Mouse (Mus musculus) limb, embryonic 11.5 days (tissue): ENCODE measurements around the gene Rnf115. TPM values are rescaled to one million over a fixed set of nuclear protein-coding genes. Genes with fewer than 3 reads are reported as not detected.
"Not testable (repeated sequence)": the region's sequence is repeated elsewhere in the genome, so short reads cannot be mapped to it uniquely, and the experiment has no call there.

Experiments used
- ATAC-seq: fragments of 200-750 bp; cut with Nextera tagmentation; 2 replicates; pipeline ENCODE4 v1.8.0; 2017; ENCODE audit warnings: low read depth; ENCODE audit not compliant: insufficient number of reproducible peaks, low FRiP score, low TSS enrichment
- DNase-seq: peaks from one replicate; pipeline ENCODE4 v3.0.0-alpha.2; 2015; ENCODE audit warnings: low spot score
- H3K27ac ChIP-seq: fragments of 300-500 bp; sonication (generic); replicated peaks from 2 replicates; pipeline ENCODE4 v1.5.1; 2014; ENCODE audit warnings: low read depth, mild to moderate bottlenecking, low read length
- H3K27me3 ChIP-seq: fragments of 300-500 bp; sonication (generic); 2 replicates; pipeline ENCODE4 v1.6.1; 2014; ENCODE audit warnings: mild to moderate bottlenecking, low read length, mixed read lengths; ENCODE audit not compliant: control insufficient read depth, insufficient read depth
- H3K36me3 ChIP-seq: fragments of 300-500 bp; sonication (generic); 2 replicates; pipeline ENCODE4 v1.6.1; 2014; ENCODE audit warnings: mild to moderate bottlenecking, low read length, moderate library complexity, mixed read lengths; ENCODE audit not compliant: control insufficient read depth, insufficient read depth
- H3K4me1 ChIP-seq: fragments of 300-500 bp; sonication (generic); 2 replicates; pipeline ENCODE4 v1.6.1; 2014; ENCODE audit warnings: low read length, mixed read lengths; ENCODE audit not compliant: control insufficient read depth, insufficient read depth
- H3K4me2 ChIP-seq: fragments of 300-500 bp; sonication (generic); 2 replicates; pipeline ENCODE4 v1.6.1; 2014; ENCODE audit warnings: low read depth, mild to moderate bottlenecking, moderate library complexity; ENCODE audit not compliant: severe bottlenecking
- H3K4me3 ChIP-seq: fragments of 300-500 bp; sonication (generic); 2 replicates; pipeline ENCODE4 v1.5.1; 2014; ENCODE audit warnings: low read depth, low read length
- H3K9ac ChIP-seq: fragments of 300-500 bp; sonication (generic); 2 replicates; pipeline ENCODE4 v1.6.1; 2014; ENCODE audit warnings: mild to moderate bottlenecking, low read length
- H3K9me3 ChIP-seq: fragments of 300-500 bp; sonication (generic); 2 replicates; pipeline ENCODE4 v1.6.1; 2016; ENCODE audit warnings: low read length; ENCODE audit not compliant: control insufficient read depth
- WGBS: fragments of 180-500 bp; shearing (Covaris S2); extraction: QIAGEN DNeasy Blood & Tissue Kit; methylation state at CpG from one replicate; pipeline ENCODE4 v1.1.7; 2014; 5-methylcytosine and 5-hydroxymethylcytosine counted together
- polyA plus RNA-seq: library from polyadenylated mRNA; unstranded; fragments of >200 nt; fragmentation: Nextera tagmentation; extraction: Ambion mirVana; gene quantifications from 2 replicates; pipeline ENCODE4 v1.2.1, GENCODE M21; 2014

The Rnf115 gene
- 70.0 and 70.7 TPM in 2 replicates for polyA plus RNA-seq

DNA sequence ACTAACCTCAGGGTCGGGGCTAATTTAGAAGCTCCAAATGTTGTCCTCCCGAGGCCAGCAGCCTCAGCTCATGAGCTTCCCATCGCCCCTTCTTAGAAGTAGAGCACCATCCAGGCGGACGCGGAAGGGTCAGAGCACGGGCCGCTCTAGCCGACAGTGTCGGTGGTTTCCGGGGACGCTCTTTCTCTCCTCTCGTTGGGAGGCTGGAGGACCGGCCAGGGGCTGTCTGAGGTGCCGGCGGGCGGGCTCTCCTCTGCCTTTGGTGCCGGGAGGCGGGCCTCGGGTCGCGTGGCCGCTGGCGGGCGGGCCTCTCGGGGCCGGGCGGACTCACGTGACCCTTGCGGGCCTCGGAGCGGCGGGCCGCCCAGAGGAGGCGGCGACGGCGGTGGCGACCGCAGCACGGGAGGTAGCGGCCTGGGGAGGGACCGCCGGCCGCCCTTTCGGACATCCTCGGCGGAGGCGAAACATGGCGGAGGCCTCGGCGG lies at the start of gene Rnf115, which contains the start of gene Polr3c:
Gene Rnf115, plus strand, starts transcription at position 322 of the 485 bp plus-strand sequence.
Gene Polr3c, minus strand, starts transcription at position 286 of the 485 bp plus-strand sequence.
- Histone ChIP-seq H3K36me3 (peaks cover 5% of the 10 kb centered on the region; the same call in 1 of the 2 replicates), H3K9ac (peak within 1 kb of the TSS; percentile 81), H3K27me3 (no peaks in the 10 kb centered on the region), H3K4me2 (peak within 1 kb of the TSS; percentile 51), H3K4me1 (peaks cover 8% of the 10 kb centered on the region; the same call in 1 of the 2 replicates), H3K9me3 (no peaks in the 10 kb centered on the region), H3K4me3 (peak within 1 kb of the TSS; percentile 85), H3K27ac (peak within 1 kb of the TSS; percentile 50; the same call in 1 of the 2 replicates)
- DNase-seq (peak; percentile 98), ATAC-seq (peak; percentile 94)
- under 1% methylated on average over 49 of the region's 52 CpGs for WGBS

DNA sequence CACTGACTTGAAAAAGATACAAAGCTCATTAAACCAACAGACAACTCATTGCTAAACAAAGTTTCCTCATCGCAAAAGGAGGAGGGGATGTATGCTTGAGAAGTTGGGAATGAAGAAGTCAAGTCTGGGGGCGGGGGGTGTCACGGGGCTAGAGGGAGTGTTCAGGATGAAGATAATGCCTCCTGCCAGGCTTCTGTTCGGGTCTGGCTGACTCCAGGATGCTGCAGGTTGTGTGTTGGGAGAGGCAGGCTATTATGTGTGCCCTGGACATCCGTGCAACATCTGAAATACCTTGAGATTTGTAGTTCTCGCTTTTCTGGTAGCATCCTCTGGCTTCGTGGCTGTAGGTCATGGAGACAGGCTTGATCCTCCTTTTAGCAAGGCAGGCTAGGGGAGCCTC lies 49.0 kb upstream of the Rnf115 start:
- ATAC-seq (no peak), DNase-seq (no peak)
- 69% methylated on average over 7 of the region's 7 CpGs for WGBS
- Histone ChIP-seq H3K4me2 (no peak overlapping the region), H3K4me1 (no peaks in the 10 kb centered on the region), H3K27me3 (peaks cover 10% of the 10 kb centered on the region; the same call in 1 of the 2 replicates), H3K4me3 (no peak overlapping the region), H3K9me3 (no peaks in the 10 kb centered on the region), H3K27ac (no peak overlapping the region), H3K9ac (no peak overlapping the region), H3K36me3 (no peaks in the 10 kb centered on the region)

DNA sequence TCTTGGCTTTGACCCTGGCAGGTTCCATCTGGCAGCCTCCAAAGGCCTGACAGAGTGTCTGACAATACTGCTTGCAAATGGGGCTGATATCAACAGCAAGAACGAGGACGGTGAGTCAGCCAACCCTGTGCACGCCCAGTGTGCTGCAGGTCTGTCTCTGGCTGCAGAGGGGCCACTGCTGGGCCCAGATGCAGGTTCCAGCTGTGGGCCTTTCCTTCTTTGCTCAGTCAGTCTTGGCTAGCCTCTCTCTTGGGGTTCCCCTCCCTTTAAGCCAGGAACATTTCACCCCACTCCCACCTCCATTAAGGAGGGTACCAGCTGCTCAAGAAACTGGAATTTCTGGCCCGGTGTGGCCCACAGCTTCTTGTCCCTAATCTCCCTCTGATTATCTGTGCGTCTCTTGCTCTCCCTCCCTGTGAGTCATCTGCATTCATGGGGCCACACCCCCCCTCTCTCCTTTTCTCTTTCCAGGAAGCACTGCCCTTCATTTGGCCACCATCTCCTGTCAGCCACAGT lies 48.2 kb upstream of the Rnf115 start:
- H3K27me3 ChIP-seq: peaks cover 14% of the 10 kb centered on the region
- no peaks in the 10 kb centered on the region for H3K36me3 ChIP-seq
- no peak overlapping the region for H3K4me3 ChIP-seq
- no peak overlapping the region for H3K4me2 ChIP-seq
- 31% methylated on average over 5 of the region's 5 CpGs for WGBS
- DNase-seq (no peak), ATAC-seq (no peak)
- no peak overlapping the region for H3K27ac ChIP-seq
- H3K9ac ChIP-seq: no peak overlapping the region
- no peaks in the 10 kb centered on the region for H3K4me1 ChIP-seq
- H3K9me3 ChIP-seq: no peaks in the 10 kb centered on the region

DNA sequence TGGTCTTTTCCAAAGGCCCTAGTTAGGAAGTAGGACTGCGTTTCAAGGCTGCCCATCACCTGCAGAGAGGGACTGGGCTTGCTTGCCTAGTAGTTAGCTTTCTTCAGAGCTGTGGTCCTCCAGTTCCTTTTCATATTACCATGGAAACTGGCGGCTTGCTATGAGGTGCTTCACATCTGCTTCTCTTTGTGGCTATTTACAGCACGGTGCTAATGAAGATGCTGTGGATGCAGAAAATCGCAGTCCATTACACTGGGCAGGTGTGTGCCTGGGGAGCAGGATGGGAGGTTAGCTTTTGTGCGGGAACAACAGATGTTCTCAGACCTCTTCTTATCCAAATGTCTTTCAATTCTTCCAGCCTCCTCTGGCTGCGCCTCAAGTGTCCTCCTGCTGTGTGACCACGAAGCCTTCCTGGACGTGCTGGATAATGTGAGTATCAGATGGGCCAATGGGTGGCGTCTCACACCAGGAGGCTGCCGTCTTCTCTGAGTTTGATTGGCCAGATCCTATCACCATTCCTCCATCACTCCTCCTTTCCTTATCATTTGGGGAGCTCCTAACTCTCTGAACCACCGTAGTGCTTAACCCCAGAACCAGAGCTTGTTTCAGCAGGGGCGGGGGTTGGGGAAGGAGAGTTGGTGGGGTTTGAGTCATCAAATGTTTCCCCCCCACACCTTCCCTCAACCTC lies 47.1 kb upstream of the Rnf115 start:
- Histone ChIP-seq H3K27me3 (peaks cover 21% of the 10 kb centered on the region), H3K4me1 (no peaks in the 10 kb centered on the region), H3K9me3 (no peaks in the 10 kb centered on the region), H3K9ac (no peak overlapping the region), H3K4me2 (no peak overlapping the region), H3K4me3 (no peak overlapping the region), H3K36me3 (no peaks in the 10 kb centered on the region), H3K27ac (no peak overlapping the region)
- DNase-seq: no peak
- 19% methylated on average over 12 of the region's 12 CpGs for WGBS
- no peak for ATAC-seq

DNA sequence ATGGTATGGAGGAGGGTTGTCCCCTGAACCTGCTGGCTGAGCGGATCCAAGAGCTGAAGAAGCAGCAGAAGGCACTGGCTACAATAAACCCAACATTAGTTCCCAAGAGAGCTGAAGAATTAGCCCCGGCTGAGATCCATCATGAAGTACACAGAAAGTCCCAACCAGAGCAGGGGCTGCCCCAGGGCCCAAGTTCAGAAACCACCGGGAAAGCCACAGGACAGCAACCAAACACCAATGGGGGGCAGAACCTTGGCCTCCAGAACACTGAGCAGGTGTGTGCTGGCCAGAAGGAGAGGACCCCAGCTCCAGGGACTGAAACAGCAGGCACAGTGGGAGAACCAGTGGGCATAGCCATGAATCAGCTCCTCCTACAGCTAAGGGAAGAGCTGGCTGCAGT lies 44.0 kb upstream of the Rnf115 start:
- 85% methylated on average over 3 of the region's 3 CpGs for WGBS
- no peaks in the 10 kb centered on the region for H3K9me3 ChIP-seq
- no peak overlapping the region for H3K9ac ChIP-seq
- no peak for ATAC-seq
- H3K27ac ChIP-seq: no peak overlapping the region
- H3K4me2 ChIP-seq: no peak overlapping the region
- H3K36me3 ChIP-seq: no peaks in the 10 kb centered on the region
- H3K4me1 ChIP-seq: no peaks in the 10 kb centered on the region
- H3K4me3 ChIP-seq: no peak overlapping the region
- peaks cover 24% of the 10 kb centered on the region for H3K27me3 ChIP-seq
- DNase-seq: no peak

DNA sequence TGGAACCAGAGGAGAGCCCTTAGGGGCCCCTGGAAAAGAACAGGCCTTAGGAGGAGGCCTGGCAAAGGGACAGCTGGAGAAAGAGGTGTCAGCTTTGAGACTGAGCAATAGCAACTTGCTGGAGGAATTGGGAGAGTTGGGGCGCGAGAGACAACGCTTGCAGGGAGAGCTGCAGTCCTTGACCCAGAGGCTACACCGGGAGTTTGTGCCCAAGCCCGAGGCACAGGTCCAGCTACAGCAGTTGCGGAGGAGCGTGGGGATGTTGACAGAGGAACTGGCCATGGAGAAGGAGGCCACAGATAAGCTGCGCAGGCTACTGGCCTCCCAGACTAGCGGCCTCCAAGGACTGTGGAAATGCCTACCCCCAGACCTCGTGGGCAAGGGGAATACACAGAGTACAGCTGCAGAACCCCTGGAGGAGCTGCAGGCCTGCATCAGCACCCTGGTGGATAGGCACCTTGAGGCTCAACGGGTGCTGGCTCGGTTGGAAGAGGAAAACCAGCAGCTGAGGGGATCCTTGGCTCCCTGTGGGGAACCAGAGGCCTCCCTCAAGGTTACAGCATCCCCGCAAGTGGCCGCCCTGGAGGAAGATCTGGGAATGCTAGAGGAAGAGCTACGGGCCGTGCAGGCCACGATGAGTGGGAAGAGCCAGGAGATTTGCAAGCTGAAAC lies 43.2 kb upstream of the Rnf115 start:
- Histone ChIP-seq H3K4me1 (no peaks in the 10 kb centered on the region), H3K9ac (peak overlapping the region; percentile 50; the same call in 1 of the 2 replicates), H3K4me3 (peak overlapping the region; percentile 23), H3K4me2 (peak overlapping the region; percentile 50), H3K9me3 (no peaks in the 10 kb centered on the region), H3K36me3 (no peaks in the 10 kb centered on the region), H3K27me3 (peaks cover 24% of the 10 kb centered on the region), H3K27ac (no peak overlapping the region)
- WGBS: 51% methylated on average over 17 of the region's 17 CpGs
- DNase-seq (no peak), ATAC-seq (no peak)

DNA sequence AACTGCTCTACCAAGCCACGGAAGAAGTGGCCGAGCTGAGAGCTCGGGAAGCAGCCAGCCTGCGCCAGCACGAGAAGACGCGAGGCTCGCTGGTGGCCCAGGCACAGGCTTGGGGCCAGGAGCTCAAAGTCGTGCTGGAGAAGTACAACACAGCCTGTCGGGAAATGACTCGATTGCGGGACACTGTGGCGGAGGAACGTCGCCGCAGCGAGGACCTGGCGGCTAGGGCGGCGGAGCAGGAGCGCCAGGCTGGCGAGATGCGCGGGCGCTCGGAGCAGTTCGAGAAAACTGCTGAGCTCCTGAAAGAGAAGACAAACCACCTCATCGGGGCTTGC lies 42.7 kb upstream of the Rnf115 start:
- H3K9ac ChIP-seq: peak overlapping the region; percentile 50; the same call in 1 of the 2 replicates
- WGBS: 29% methylated on average over 28 of the region's 28 CpGs
- no peak overlapping the region for H3K27ac ChIP-seq
- no peaks in the 10 kb centered on the region for H3K4me1 ChIP-seq
- ATAC-seq (no peak), DNase-seq (peak; percentile 51)
- peaks cover 24% of the 10 kb centered on the region for H3K27me3 ChIP-seq
- peak overlapping the region; percentile 23 for H3K4me3 ChIP-seq
- no peaks in the 10 kb centered on the region for H3K9me3 ChIP-seq
- H3K4me2 ChIP-seq: peak overlapping the region; percentile 50
- no peaks in the 10 kb centered on the region for H3K36me3 ChIP-seq

DNA sequence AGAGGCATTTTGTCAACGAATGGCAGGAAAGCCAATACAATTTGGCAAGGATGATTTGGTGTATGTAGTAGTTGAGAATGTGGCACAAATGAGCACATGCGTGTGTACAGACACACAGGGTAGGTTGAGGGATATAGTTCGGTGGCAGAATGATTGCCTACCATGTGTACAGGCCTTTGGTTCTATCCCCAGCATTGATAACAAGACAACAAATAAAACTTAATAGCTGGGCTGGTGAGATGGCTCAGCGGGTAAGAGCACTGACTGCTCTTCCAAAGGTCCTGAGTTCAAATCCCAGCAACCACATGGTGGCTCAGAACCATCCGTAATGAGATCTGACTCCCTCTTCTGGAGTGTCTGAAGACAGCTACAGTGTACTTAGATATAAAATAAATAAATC lies 41.4 kb upstream of the Rnf115 start:
- not testable (repeated sequence) for H3K27ac ChIP-seq, H3K4me3 ChIP-seq, H3K36me3 ChIP-seq, ATAC-seq, H3K4me2 ChIP-seq, DNase-seq, H3K9me3 ChIP-seq, H3K4me1 ChIP-seq, H3K9ac ChIP-seq
- WGBS: 90% methylated on average over 5 of the region's 5 CpGs
- peaks cover 17% of the 10 kb centered on the region for H3K27me3 ChIP-seq
